Mouse (Mus musculus) midbrain, embryonic 15.5 days (tissue): Measurements from ENCODE around the gene Gpr180. TPM values are rescaled to one million over a fixed set of nuclear protein-coding genes. Genes with fewer than 3 reads are reported as not detected.

ENCODE experiments used
- polyA plus RNA-seq: library from polyadenylated mRNA; unstranded; fragments of >200 nt; fragmentation: Nextera tagmentation; extraction: Ambion mirVana; gene quantifications from 2 replicates; pipeline ENCODE4 v1.2.1, GENCODE M21; 2015

Gene Gpr180
- polyA plus RNA-seq, 1 experiment from 2014 or later: 44.0 TPM

Other genes starting within 250 kb of the Gpr180 start
- 1.1 and 1.2 TPM in 2 replicates for gene Dct, start 84.9 kb upstream of the Gpr180 start, polyA plus RNA-seq
- gene Tgds, start 4.4 kb upstream of the Gpr180 start, polyA plus RNA-seq: 16.8 TPM in 2 replicates
- gene Sox21, start 99.9 kb downstream of the Gpr180 start, polyA plus RNA-seq: 9.8 and 11.6 TPM in 2 replicates
- not detected in 2 replicates for gene Gm9376, start 129.8 kb downstream of the Gpr180 start, polyA plus RNA-seq